Mouse (Mus musculus): ENCODE data around the gene Sdccag8. TPM values are rescaled to one million over a fixed set of nuclear protein-coding genes. Genes with fewer than 3 reads are reported as not detected.

Sdccag8 gene
- total RNA-seq, 4 experiments from 2014 or later = 4.7 to 8.8 (median 6.4) TPM

- no peak for DNase-seq (ENCODE audit: low spot score in 2 of 2)
Observed at GRCm38 (mm10) chr1:176877756-176878155, 63.3 kb downstream of the Sdccag8 start.

GRCm38 (mm10) chr1:176879005-176879404, 64.5 kb downstream of the Sdccag8 start:
- DNase-seq (ENCODE audit: low spot score in 2 of 2) = no peak

GRCm38 (mm10) chr1:176879614-176880013, 65.2 kb downstream of the Sdccag8 start:
- no peak for DNase-seq (ENCODE audit: low spot score in 2 of 2)

- DNase-seq (ENCODE audit: low spot score in 2 of 2) = no peak
Observed at GRCm38 (mm10) chr1:176880101-176880500, 65.6 kb downstream of the Sdccag8 start.

DNA sequence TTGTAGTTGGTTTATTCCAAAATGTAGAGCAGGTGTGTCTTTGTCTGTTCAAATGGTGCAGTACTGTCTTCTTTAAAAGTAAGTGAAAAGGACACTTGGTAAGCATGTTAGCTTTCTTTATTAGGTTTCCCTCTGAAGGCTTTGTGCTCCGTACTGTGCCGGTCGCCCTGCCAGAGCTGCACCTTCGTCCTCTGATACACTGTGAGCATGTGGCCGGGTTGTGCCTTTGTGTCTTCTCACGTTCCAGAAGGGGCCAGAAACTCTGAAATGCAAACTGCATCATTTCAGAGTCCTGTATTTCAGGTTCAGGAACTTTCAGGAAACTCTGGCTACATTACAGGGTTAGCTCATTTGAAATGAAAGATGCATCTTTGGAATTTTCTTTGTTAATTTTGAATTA, 66.5 kb downstream of the Sdccag8 start:
- DNase-seq (ENCODE audit: low spot score in 2 of 2) = no peak

- no peak for DNase-seq (ENCODE audit: low spot score in 2 of 2)
Observed at GRCm38 (mm10) chr1:176885207-176885933, 70.9 kb downstream of the Sdccag8 start.

GRCm38 (mm10) chr1:176886002-176886401, 71.5 kb downstream of the Sdccag8 start:
- no peak for DNase-seq (ENCODE audit: low spot score in 2 of 2)

DNA sequence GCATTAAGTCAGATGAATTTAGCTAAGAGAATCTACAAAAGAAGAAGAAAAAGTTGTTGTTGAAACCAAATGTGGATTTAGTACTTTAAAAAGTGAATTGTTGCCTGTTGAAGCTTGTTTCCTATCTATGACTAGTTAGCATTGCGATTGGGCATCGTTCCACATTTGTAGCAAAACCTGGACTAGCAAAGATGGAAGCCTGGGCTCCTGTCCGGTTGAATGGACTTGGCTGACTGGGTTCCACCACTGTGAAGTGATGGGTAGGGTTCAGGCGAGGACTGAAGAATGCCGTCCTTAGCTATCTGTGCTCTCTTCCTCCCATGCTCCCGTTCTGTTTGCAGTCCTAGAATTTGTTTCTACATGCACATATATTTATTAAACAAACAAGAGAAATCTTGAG, 89.3 kb downstream of the Sdccag8 start:
- no peak for DNase-seq (ENCODE audit: low spot score in 2 of 2)

DNA sequence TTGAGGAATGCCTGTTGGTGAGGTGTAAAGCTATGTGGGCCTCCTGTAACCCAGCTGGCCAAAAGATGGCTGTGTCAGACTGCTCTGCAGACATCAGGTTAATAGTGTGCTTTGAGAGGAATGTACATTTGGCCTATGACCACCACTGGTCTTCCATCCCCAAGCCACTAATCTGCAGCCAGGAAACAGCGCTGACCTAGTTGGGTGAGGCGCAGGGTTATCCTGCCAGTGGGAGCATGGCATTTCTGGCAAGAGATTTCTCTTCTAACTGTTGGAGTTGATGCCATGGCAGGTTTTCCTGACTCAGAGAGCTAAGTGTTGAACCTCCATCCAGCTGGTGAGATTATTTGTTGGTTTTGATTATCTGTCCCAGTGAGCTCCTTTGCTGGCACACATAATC, 101.5 kb downstream of the Sdccag8 start:
- peak; percentile 37 to 67 for DNase-seq (ENCODE audit: low spot score in 2 of 2)

GRCm38 (mm10) chr1:176919486-176919885, 105.0 kb downstream of the Sdccag8 start:
- no peak for DNase-seq (ENCODE audit: low spot score in 2 of 2)

- no peak for DNase-seq (ENCODE audit: low spot score in 2 of 2)
Observed at GRCm38 (mm10) chr1:176922842-176923241, 108.4 kb downstream of the Sdccag8 start.

DNA sequence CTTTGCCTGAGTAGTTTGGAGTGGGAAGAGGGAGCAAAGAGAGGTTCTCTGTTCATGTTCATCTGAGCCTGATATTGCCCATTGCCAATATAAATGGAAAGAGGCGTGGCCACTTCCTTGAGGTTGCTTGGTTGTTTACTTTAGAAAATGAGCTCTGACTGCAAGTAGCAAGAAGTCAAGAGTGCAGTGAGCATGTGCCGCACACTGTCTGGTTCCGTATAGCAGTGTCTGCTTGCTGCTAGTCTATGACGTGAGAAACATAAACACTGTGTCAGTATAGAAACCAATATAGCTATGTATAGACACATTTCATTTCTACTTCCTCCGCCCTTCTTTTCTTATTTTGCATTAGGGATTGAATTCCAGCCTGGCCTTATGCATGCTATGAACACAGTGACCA, 111.5 kb downstream of the Sdccag8 start:
- DNase-seq (ENCODE audit: low spot score in 2 of 2) = no peak

DNA sequence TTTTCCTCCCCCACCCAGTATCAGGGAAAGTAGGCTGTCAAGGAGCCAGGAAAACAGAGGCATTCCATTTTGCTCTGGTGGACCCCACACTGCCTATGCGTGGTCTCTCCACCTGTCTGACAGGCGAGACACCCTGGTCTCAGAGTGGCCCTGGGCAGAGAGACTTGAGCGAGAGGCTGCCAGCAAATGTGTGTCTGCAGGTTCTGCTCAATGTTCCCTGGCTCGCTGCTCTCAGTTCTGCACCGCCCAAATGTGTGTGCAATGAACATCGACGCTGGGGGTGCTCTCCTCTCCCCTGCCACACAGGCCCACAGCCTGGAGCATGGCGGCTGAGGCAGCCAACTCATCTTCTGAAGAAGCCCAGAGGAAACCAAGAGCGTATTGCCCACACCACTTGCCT, 112.9 kb downstream of the Sdccag8 start:
- DNase-seq (ENCODE audit: low spot score in 2 of 2) = no peak

DNA sequence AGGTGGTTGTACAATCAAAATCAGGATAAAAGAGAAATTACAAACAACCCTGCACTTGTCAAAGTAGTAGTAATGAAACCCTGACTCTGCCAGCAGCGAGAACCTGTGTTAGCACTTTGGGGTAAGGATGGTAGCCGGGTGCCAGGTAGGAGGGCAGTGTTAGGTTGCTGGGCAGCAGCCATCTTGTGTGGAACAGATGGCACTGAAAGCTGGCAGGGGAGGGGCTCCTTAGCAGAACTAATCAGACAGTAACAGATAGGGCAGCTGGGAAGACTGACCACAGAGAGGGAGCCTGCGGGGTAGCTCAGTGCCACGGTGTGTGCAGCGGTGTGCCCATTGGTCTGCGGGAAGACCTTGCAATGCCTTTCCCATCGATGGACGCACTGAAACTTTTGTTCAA, 115.2 kb downstream of the Sdccag8 start:
- peak; percentile 40 to 61 for DNase-seq (ENCODE audit: low spot score in 2 of 2)

- no peak for DNase-seq (ENCODE audit: low spot score in 2 of 2)
Observed at GRCm38 (mm10) chr1:176930574-176930973, 116.1 kb downstream of the Sdccag8 start.

- no peak for DNase-seq (ENCODE audit: low spot score in 2 of 2)
Observed at GRCm38 (mm10) chr1:176930981-176931500, 116.6 kb downstream of the Sdccag8 start.

GRCm38 (mm10) chr1:176931511-176931910, 117.1 kb downstream of the Sdccag8 start:
- DNase-seq (ENCODE audit: low spot score in 2 of 2) = no peak

DNA sequence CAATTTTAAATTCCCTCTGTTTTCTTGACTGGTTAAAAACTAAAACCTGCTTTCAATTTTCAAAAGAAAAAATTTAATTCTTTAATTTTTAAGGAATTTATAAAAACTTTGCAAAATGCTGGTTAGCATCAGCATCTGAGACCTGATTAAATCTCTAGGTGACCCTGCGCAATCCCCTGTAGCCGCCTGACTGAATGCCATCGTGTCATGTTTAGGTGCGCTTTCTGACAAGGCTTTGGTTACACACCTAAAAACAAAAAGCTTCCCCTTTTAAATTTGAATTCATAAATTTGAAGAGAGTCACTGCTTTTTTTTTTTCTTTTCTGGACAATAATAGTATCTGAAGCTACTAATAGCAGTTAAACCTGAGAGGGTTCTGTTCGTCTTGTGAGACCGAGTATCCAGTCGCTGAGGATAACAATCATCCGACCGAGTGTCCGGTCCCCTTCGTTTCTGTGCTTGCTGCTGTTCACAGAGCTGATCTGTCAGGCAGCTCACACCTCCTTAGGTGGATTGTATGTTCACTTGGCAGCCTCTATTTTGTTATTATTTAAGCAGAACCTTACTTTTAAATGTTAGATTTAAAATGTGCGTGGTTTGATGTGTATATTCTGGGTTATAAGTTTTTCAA, 118.0 kb downstream of the Sdccag8 start:
- DNase-seq (ENCODE audit: low spot score in 2 of 2) = no peak

DNA sequence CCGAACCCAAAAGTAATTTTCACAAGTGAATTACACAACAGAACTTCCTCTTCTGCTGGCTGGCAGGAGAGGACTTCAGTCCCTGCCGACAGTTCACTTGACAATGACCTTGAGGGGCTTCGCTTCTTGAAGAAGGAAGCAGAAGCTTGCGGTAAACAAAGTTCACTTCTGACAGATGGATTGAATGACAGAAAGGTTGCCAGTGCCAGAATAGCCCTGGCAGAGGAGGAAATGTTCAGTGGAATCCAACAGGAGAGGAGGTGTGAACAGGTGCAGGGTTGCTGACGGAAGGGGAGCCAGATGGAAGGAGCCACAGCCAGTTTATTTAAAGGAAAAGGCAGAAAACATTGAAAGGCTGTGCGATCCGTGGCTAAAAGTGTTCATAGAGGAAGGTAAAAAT, 118.9 kb downstream of the Sdccag8 start:
- peak; percentile 47 to 71 for DNase-seq (ENCODE audit: low spot score in 2 of 2)

DNA sequence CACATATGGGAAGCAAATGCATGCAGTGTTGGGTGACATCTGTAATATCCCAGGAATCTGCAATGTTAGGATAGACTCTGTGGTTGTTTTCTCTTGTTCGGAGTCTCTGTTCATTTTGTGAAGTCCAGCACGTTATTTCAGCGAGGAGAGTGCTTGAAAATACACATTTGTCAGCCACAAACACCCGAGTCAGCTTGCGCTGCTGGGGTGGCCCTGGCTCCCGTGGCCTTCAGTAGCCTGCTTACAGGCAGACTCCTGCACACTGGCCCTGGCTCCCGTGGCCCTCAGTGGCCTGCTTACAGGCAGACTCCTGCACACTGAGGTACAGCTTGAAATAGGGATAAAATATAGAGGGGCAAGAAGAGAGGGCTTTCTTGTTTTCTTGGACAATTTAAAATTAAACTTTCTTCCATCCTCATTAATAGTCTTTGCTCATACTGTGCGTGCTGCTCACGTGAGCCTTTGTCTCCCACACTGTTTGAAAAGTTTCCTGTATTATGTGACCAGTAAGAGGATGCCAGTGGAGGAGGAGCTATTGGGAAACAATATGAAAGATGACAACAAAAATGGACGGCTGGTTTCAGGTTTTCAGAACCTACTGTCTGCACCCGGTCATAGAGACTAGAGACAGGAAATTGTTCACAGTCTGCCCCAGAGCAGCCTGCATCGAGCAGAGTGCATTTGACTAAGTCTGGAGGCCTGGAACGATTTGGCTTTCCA, 119.7 kb downstream of the Sdccag8 start:
- no peak for DNase-seq (ENCODE audit: low spot score in 2 of 2)

GRCm38 (mm10) chr1:176939901-176940341, 125.5 kb downstream of the Sdccag8 start:
- DNase-seq (ENCODE audit: low spot score in 2 of 2) = peak; percentile 11 to 14

Data from gastrocnemius, adult 8-10 months (tissue).